Mouse (Mus musculus): ENCODE measurements around the gene Spag4. TPM values are rescaled to one million over a fixed set of nuclear protein-coding genes. Genes with fewer than 3 reads are reported as not detected.
A peak's percentile ranks its signal among the peaks of the same experiment; 100 is the strongest.
"Not testable (repeated sequence)": the region's sequence is repeated elsewhere in the genome, so short reads cannot be mapped to it uniquely, and the experiment has no call there.

Spag4 gene
- polyA plus RNA-seq, 1 experiment from 2014 or later = 5.2 TPM

GRCm38 (mm10) chr2:156111358-156112079, 46.5 kb downstream of the Spag4 start, which contains the start of the genes Cpne1 and Rbm12:
TSS of gene Cpne1 (minus strand) at chr2:156111965.
TSS of gene Rbm12 (minus strand) at chr2:156111978.
- Histone ChIP-seq H3K4me3 (peak within 1 kb of the TSS; percentile 97), H3K4me2 (peak within 1 kb of the TSS; percentile 68), H3K4me1 (peaks cover 20% of the 10 kb centered on the region), H3K9me3 (replicated peaks) (no peaks in the 10 kb centered on the region), H3K9ac (peak within 1 kb of the TSS; percentile 95), H3K27ac (peak within 1 kb of the TSS; percentile 91), H3K36me3 (ENCODE audit: poor library complexity, severe bottlenecking) (no peaks in the 10 kb centered on the region), H3K27me3 (no peaks in the 10 kb centered on the region)
- peak; percentile 96 for ATAC-seq
- under 1% methylated on average over 56 of the region's 74 CpGs for WGBS

- H3K4me3 ChIP-seq = peak overlapping the region; percentile 97
- H3K27me3 ChIP-seq; H3K9me3 ChIP-seq (replicated peaks); H3K36me3 ChIP-seq (ENCODE audit: poor library complexity, severe bottlenecking); ATAC-seq: not testable (repeated sequence)
- 24% methylated on average over 5 of the region's 5 CpGs for WGBS
- H3K4me1 ChIP-seq = peaks cover 20% of the 10 kb centered on the region
- H3K9ac ChIP-seq = peak overlapping the region; percentile 95
- peak overlapping the region; percentile 68 for H3K4me2 ChIP-seq
- peak overlapping the region; percentile 91 for H3K27ac ChIP-seq
These were observed 47.1 kb downstream of the Spag4 start for GRCm38 (mm10) chr2:156112080-156112423.

DNA sequence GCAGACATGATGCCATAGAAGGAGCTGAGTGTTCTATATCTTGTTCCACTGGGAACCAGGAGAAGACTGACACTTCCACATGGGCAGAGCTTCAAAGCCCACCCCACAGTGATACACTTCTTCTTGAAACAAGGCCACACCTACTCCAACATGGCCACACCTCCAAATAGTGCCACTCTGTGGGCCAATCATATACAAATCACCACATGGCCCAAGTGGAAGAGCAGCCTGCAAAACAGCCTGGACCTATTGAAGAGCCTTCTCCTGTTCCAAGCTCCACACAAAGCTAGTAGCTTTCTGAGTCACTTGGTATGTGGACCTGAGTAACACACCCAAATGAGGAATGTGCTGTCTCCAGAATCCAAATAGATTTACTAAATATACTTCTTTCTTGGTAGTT, 54.6 kb downstream of the Spag4 start:
- no peak overlapping the region for H3K4me3 ChIP-seq
- no peak for ATAC-seq
- H3K9me3 ChIP-seq (replicated peaks) = no peaks in the 10 kb centered on the region; the same call in 1 of the 2 replicates
- no peaks in the 10 kb centered on the region for H3K27me3 ChIP-seq
- H3K4me2 ChIP-seq = no peak overlapping the region
- H3K9ac ChIP-seq = no peak overlapping the region
- no peaks in the 10 kb centered on the region for H3K4me1 ChIP-seq
- H3K36me3 ChIP-seq (ENCODE audit: poor library complexity, severe bottlenecking) = peaks cover 12% of the 10 kb centered on the region
- no peak overlapping the region for H3K27ac ChIP-seq

Other genes with a start within 250 kb of the Spag4 start
- gene BC029722, start 245.7 kb upstream of the Spag4 start, polyA plus RNA-seq (2015; fragmentation: Nextera tagmentation; extraction: Ambion mirVana) = 19.4 and 20.3 TPM in 2 replicates
- gene Eif6, start 238.2 kb upstream of the Spag4 start, polyA plus RNA-seq (2015; fragmentation: Nextera tagmentation; extraction: Ambion mirVana) = 164 and 171 TPM in 2 replicates
- gene Fam83c, start 230.3 kb upstream of the Spag4 start, polyA plus RNA-seq (2015; fragmentation: Nextera tagmentation; extraction: Ambion mirVana) = 0.35 and 0.54 TPM in 2 replicates
- 69.9 and 73.5 TPM in 2 replicates for gene Uqcc1, start 134.9 kb upstream of the Spag4 start, polyA plus RNA-seq (2015; fragmentation: Nextera tagmentation; extraction: Ambion mirVana)
- not detected in 2 replicates for gene Gm15557, start 124.4 kb upstream of the Spag4 start, polyA plus RNA-seq (2015; fragmentation: Nextera tagmentation; extraction: Ambion mirVana)
- 2.4 and 4.0 TPM in 2 replicates for gene Gdf5, start 119.8 kb upstream of the Spag4 start, polyA plus RNA-seq (2015; fragmentation: Nextera tagmentation; extraction: Ambion mirVana)
- gene Cep250, start 108.7 kb upstream of the Spag4 start, polyA plus RNA-seq (2015; fragmentation: Nextera tagmentation; extraction: Ambion mirVana) = 23.1 and 25.4 TPM in 2 replicates
- 1.3 TPM in 2 replicates for gene 6430550D23Rik, start 57.2 kb upstream of the Spag4 start, polyA plus RNA-seq (2015; fragmentation: Nextera tagmentation; extraction: Ambion mirVana)
- 264 and 293 TPM in 2 replicates for gene Ergic3, start 57.1 kb upstream of the Spag4 start, polyA plus RNA-seq (2015; fragmentation: Nextera tagmentation; extraction: Ambion mirVana)
- not detected in 2 replicates for gene Fer1l4, start 12.2 kb upstream of the Spag4 start, polyA plus RNA-seq (2015; fragmentation: Nextera tagmentation; extraction: Ambion mirVana)
- gene Cpne1, start 46.8 kb downstream of the Spag4 start, polyA plus RNA-seq (2015; fragmentation: Nextera tagmentation; extraction: Ambion mirVana) = 42.6 and 44.9 TPM in 2 replicates
- gene Rbm12, start 46.8 kb downstream of the Spag4 start, polyA plus RNA-seq (2015; fragmentation: Nextera tagmentation; extraction: Ambion mirVana) = 30.0 and 39.0 TPM in 2 replicates
- 20.7 and 21.2 TPM in 2 replicates for gene Gm28036, start 61.9 kb downstream of the Spag4 start, polyA plus RNA-seq (2015; fragmentation: Nextera tagmentation; extraction: Ambion mirVana)
- gene Romo1, start 78.9 kb downstream of the Spag4 start, polyA plus RNA-seq (2015; fragmentation: Nextera tagmentation; extraction: Ambion mirVana) = 389 and 451 TPM in 2 replicates
- gene Nfs1, start 79.0 kb downstream of the Spag4 start, polyA plus RNA-seq (2015; fragmentation: Nextera tagmentation; extraction: Ambion mirVana) = 36.7 and 38.8 TPM in 2 replicates
- gene Rbm39, start 115.1 kb downstream of the Spag4 start, polyA plus RNA-seq (2015; fragmentation: Nextera tagmentation; extraction: Ambion mirVana) = 686 and 711 TPM in 2 replicates
- gene Phf20, start 131.3 kb downstream of the Spag4 start, polyA plus RNA-seq (2015; fragmentation: Nextera tagmentation; extraction: Ambion mirVana) = 130 and 133 TPM in 2 replicates
- gene Cnbd2, start 247.1 kb downstream of the Spag4 start, polyA plus RNA-seq (2015; fragmentation: Nextera tagmentation; extraction: Ambion mirVana) = 5.4 and 5.7 TPM in 2 replicates
- gene Scand1, start 247.5 kb downstream of the Spag4 start, polyA plus RNA-seq (2015; fragmentation: Nextera tagmentation; extraction: Ambion mirVana) = 72.2 and 85.3 TPM in 2 replicates

Measured in forebrain, embryonic 13.5 days (tissue).